Mouse (Mus musculus) E14TG2a.4 (cell line): ENCODE results near the gene Btbd7.
A peak's percentile ranks its signal among the peaks of the same experiment; 100 is the strongest.

Source experiments
- CTCF ChIP-seq: conservative IDR thresholded peaks from 2 replicates; pipeline ENCODE4 v1.5.1; 2014; ENCODE audit warnings: low read length
- NANOG ChIP-seq: IDR thresholded peaks from 2 replicates; pipeline ENCODE4 v1.6.1; 2014; ENCODE audit warnings: borderline replicate concordance, low read length, mixed read lengths
- POU5F1 ChIP-seq: IDR thresholded peaks from 2 replicates; pipeline ENCODE4 v1.6.1; 2014; ENCODE audit warnings: low read length, borderline replicate concordance

DNA sequence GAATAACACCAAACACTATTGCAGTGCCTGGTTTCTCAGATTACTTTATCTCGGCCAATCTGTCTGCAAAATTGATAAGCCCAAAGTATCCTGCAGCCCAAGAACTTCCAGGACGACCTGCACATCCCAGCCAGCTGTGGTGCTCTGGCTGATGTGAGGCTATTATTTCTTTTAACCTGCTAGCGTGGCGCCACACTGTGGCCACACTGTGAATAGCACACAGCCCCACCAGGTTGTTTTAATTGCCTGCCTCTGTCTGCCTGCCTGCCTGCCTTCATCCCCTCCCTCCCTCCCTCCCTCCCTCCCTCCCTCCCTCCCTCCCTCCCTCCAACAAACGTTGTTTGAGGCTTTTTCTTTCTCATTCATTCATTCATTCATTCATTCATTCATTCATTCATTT is 144.9 kb downstream of the Btbd7 start:
- TF ChIP-seq CTCF = peak; percentile 88
- no peak for TF ChIP-seq NANOG
- no peak for TF ChIP-seq POU5F1
